Mouse (Mus musculus) thymus, adult 18-20 months (tissue): ENCODE data around the gene Tnfrsf25.

Experiments
- DNase-seq, 2 experiments: peaks; one replicate each; pipeline ENCODE4 v3.0.0; 2022; ENCODE audit warnings: mixed read lengths in 2 of 2

Gene Tnfrsf25

GRCm38 (mm10) chr4:152115921-152116612 lies at the start of gene Tnfrsf25:
Gene Tnfrsf25 (plus strand): TSS chr4:152115934.
- no peak for DNase-seq

DNA sequence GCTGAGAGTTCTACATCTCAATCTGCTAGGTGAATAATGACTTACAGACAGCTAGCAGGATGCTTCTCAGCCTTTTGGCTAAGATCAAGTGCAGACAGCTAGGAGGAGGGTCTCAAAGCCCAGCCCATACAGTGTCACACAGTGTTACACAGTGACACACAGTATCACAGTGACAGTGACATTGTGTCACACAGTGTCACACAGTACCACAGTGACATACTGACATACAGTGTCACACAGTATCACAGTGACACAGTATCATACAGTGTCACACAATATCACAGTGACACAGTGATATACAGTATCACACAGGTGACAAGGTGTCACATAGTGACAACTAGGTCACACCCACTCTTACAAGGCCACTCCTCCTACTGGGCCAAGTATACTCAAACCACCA lies 48.5 kb upstream of the Tnfrsf25 start:
- no peak for DNase-seq

DNA sequence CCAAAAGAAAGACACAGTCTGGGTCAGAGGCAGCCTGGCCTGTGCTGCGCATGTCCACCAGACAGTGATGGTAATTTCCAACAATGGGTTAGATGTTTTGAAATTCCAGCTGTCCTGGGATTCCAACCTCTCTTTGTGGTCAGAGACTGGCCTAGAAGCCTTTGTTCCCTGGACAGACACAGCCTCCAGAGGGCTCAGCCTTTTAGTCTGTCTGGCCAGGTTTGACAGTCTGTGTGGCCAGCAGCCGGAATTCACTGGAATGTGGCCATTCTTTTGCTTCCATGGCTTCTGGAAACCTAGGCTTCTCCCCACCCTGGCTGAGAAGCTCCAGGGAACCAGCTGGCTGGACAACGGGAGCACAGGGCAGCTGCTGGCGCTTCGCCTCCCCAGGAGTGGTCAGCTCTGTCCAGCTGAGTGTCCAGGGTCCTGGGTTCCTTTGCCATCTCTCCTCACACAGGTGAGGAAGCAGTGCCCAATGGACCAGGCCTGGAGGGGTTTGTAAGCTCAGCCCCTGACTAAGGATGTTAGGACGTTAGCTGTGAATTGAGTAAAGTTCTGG lies 47.5 kb upstream of the Tnfrsf25 start:
- DNase-seq = no peak

GRCm38 (mm10) chr4:152069245-152069644 lies 46.5 kb upstream of the Tnfrsf25 start:
- no peak for DNase-seq

DNA sequence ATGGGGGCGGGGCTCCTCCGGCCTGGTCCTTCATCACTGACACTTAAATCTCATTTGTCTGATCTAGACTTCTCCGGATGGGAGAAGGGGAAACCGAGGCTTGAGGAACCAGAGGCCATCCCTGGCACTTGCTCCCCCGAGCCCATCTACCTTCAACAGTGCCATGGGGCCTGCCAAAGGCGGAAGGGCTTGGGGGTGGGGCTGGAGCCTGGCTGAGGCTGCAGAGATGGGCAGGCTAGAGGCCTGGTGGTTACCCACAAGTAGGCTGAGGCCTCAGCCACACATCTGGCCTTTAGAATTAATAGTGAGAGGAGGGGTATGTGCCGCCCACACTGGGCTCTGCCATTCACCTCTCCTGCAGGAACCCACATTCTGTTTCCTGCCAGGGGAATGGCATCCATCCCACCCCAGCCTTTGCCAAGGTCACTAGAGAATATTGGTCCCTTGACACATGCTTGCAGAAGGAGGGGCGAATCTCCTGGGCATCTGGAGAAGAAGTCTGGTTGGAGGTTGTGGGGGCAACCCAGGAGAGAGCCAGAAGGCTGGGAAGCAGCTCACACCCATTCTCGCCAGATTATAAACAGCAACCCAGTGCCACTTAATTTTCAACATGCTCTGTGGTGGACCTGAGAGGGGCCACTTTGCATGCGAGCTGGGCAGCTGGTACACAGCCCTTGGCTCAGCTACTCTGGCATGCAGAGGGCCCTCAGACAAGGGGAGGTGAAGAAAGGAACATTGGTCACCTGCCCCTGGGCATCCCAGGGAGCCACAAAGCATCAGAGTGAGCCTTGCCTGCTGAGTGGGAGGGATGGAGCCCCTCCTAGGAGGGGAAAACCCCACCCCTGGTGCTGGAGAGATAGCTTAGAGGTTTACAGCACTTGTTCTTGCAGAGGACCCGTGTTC lies 45.0 kb upstream of the Tnfrsf25 start:
- no peak for DNase-seq

DNA sequence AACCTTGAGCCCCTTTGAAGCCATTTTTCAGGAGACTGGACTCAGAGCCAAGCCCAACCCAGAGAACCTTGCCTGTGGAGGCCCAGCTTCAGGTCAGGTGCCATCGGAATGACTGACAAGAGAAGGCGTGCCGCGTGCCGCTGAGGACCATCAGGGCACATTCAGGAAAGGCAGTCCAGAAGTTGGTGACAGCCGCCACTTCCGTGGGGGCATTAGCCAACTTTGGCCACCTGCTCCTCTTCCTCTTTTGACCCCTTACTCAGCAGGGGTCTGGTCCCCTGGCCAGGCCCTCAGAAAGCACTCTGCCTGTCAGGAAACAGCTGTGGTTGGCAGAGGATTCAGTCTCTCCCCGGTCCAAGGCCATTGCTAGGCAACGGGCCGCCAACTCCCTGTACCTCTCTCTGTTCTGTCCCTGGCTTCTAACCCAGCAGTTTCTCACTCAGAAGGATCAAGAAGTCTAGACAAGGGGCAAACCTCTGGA lies 43.6 kb upstream of the Tnfrsf25 start, which contains the start of gene Plekhg5:
Gene Plekhg5, plus strand, starts transcription at position 378 of the 481 bp plus-strand sequence.
- DNase-seq = no peak

DNA sequence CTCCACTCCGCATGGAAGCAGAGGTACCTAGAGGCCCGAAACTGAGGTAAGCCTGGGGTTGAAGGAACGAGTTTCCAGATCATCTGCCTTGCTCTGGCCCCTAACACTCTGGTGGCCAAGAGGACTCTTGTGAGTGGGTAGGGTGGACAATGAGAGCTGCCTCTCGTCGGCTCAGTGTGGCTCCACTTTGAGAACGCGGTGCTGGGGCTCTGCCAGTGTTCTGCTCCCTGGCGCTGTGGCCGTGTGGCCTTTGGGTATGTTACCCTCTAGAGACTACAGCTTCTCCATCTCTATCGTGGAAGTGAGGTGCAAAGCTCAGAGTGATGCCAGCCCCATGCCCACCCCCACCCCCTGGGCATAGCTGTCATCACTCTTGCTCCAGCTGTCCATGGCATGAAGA lies 43.1 kb upstream of the Tnfrsf25 start:
- DNase-seq = no peak

DNA sequence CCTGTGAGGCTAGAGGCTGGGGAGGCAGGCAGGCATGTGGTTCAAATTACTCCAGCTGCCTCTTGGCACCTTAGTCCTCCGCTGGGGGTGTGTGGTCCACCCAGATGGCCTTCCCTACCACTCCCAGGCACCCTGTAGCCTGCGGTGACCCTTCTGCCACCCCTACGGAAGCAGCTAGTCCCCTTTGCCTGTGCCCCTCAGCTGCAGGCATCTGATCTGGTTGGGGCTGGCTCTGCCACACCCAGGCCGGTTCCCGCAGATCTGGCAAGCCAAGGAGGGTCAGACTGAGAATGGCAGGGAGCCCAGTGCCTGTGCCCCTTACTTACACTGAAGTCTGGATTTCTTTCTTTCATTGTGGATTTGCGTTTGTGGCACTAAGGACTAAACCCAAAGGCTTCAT lies 42.0 kb upstream of the Tnfrsf25 start:
- DNase-seq = no peak

DNA sequence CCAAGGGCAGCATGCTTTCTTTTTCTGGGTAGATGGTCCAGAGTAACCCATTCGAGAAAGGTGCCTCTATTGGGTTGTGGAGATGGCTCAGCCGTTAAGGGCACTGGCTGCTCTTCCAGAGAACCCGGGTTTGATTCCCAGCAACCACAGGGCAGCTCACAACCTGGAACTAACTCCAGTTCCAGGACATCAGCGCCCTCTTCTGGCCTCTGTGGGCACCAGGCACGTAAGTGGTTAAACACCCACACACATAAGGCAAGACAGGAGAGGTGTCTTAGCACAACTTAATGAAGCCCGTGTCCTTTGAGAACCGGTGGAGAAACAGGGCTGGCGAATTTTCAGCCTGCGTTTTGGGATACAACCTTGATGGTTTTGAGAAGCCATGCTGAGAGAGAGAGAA lies 41.2 kb upstream of the Tnfrsf25 start:
- DNase-seq = no peak

DNA sequence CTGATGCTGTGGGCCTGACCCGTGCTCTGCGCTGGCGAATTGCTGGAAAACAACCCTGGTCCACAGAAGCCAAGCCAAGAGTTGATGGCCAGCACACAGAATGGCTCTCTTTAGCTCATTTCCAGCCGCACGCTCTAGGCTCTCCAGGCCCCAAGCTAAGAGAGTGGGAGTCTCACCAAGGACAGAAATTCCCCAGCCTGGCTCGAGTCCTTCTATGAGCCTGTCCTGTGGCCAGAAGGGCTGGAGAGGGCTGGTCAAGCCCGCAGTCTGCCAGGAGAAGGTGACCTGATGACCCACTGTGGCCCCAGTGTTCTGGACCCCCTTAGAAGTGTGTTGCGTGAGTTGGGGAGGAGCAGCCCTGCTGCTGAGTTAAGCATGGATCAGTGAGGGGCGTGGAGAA lies 38.5 kb upstream of the Tnfrsf25 start:
- DNase-seq = no peak

GRCm38 (mm10) chr4:152078105-152078530 lies 37.6 kb upstream of the Tnfrsf25 start:
- no peak for DNase-seq

DNA sequence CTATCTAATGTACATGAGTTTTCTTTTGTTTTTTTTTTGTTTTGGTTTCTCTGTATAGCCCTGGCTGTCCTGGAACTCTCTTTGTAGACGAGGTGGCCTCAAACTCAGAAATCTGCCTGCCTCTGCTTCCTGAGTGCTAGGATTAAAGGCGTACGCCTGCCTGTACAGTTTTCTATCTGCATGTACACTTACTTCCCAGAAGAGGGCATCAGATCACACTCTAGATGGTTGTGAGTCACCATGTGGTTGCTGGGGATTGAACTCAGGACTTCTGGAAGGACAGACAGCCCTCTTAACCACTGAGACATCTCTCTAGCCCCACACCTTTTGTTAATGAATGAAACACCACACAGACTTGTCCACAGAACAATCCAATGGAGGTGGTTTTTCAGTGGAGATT lies 36.5 kb upstream of the Tnfrsf25 start:
- DNase-seq = no peak

DNA sequence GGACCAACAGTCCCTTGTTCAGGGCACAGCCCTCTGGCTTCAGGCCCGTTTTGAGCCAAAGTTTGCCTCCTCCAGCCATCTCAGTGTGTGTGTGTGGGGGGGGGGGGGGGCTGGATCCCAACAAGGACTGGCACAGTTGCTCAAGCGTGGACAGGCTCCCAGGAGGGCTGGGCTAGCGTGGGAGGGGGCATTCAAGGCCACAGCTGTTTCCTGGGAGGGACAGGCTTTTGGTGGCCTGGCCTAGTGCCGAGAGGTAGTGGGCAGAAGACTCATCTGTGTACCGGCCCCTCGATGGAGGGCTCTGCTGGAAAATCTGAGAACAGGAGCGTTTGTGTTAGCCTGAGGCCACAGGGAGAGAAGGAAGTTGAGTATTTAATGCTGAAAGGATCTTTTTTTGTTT lies 35.8 kb upstream of the Tnfrsf25 start:
- no peak for DNase-seq

DNA sequence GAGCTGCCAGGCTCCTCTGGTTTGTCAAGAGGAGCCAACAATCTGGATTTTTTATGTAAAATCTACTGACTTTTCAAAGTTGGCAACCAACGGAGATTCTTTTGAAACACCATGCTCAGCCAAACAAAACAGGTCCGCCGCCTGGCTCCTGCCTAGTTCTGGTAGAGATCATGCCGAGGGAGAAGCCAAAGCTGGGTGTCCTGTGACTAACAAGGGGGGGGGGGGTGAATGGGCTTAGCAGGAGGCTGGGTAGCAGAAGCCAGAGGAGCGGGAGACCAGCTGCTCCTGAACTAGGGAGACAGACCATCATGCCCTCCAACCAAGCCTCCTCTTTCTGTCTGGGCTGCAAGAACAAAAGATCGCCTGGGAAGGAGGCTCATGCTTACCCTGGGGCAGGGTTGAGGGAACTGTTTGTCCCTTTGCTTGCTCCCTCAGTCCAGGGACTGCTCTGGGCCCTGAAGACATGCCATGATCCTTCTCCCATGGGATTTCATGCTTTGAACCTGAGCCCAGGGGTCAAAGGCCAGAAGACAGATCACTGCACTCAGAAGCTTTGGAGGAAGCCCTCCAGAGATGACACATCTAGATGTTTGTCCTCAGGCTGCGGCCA lies 32.0 kb upstream of the Tnfrsf25 start:
- DNase-seq = no peak

DNA sequence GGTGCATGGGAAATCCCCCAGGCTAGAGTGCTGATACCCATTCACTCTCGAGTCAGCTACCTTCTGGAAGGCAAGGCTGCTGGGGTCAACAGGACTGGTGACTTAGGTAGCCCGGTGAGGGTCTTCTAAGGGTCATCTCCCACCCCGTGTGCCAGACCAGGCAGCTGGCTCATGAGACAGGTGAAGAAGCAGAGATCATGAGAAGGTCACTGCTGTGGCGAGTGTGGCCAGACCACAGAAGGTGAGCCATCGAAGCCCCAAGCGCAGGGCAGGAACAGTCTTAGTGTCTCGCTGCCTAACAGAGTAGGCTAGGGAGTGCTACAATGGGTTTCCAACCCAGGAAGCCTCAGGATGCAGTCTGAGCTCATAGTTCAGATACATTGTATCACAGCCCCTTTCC lies 31.1 kb upstream of the Tnfrsf25 start:
- no peak for DNase-seq

DNA sequence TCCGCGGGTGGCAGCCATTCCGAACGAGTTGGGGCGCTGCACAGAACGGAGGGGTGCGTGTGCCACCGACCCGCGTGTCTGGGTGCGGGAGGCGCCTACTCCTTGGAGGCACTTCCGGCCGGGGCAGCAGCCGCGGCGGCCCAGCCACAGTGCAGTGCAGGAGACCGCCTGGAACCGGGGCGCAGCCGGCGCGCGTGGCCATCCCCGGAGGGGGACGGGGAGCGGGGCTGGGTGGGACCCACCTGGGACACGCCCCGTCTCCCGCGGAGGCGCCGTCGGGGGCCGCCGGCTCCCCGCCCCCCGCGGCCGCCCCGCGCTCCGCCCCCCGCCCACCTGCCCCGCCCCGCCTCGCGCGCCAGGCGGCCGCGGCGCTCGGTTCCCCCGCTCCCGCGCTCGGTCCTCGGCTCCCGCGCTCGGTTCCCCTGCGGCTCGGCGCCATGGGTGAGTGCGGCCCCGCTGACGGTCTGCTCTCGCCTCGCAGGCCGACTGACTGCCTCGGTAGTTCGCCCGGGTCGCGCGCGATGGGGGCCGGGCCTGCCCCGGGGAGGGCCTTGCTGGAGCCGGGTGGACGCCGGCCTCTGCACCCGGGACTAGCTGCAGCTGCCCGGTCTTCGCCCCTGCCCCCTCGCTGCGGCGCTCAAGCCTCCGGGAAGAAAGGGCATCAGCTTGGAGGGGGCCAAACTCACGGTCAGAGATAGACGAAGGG lies 29.1 kb upstream of the Tnfrsf25 start:
- peak; percentile 49 to 53 for DNase-seq

DNA sequence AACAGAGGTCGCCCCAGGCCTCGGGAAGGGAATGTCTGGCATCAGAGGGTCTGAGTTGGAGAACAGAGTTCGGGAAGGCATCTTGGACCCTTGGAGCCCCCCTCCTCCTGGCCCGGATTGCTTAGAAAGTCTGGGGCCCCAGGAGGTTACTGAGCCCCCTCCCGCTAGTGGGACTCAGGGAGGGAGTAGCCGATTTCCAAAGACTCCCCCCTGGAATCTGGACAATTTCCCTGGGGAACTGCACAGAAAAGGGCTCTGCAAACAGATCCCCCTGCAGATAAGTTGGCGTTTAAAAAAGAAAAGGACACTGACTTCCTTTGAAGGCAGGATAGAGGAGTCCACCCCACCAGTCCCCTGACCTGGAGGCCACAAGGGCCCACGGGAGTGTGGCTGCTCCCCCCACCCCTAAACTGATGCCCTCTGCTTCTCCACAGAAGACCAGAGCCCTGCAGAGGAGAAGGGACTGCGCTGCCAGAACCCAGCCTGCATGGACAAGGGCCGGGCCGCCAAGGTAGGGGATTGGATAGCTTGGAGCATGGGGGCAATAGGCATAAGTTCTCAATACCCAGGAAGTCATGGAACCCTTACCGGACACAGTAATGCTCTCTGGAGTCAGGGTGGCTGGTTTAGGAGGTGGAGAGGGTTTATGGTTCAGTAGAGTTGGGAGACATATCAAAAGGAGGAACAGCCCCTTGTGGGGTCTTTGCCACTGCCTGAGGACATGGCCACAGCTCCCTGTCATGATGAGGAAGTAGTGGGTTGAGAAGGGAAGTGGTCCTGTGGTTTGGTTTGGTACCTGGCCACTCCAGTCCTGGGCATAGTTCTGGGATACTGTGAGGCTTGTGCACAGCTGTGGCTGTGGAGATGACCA lies 28.3 kb upstream of the Tnfrsf25 start:
- DNase-seq = no peak

DNA sequence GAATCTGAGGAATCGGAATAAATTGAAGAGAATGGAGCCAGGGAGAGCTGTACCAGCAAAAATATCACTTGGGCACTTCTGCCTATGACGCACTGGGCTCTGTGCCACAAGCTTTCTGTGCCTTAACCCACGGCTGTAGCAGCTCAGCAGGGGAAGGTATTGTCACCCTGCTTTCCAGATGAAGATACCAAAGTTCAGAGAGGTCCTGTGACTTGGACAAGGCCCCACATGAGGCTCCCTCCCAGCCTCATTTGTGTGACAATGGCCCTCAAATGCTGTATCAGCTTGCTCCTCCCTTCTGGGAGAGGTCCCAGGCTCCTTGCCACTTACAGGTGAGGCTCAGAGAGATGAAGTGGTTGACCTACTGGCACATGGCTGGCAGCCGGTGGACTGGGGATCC lies 27.6 kb upstream of the Tnfrsf25 start:
- no peak for DNase-seq

- no peak for DNase-seq
Observed at GRCm38 (mm10) chr4:152088556-152089120, 27.1 kb upstream of the Tnfrsf25 start.

- no peak for DNase-seq
Observed at GRCm38 (mm10) chr4:152090191-152090590, 25.5 kb upstream of the Tnfrsf25 start.

DNA sequence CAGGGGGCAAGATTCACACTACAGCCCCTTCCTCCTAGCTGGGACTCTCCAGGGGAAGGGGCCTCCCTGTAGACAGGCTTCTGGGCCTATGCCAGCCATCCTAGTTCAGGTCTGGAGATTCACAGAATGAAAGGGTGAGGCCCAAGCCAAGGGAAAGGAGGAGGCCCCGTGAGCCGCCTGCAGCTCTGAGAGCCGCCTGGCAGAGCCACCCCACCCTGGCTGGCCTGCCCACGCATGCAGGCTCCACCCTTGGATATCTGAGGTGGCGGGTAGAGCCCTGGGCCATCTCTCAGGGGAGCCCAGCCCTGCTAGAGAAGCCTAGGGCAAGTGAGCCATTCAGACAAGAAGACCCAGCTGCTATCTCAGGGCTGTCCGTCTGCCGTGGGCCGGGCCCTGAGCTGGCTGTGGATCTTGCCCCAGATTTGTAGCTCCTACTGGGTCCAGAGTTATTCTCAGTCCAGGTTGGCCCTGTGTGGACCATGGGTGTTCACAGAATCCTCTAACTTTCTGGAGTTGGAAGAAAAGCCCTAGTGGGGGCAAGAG lies 22.9 kb upstream of the Tnfrsf25 start:
- no peak for DNase-seq
